Mouse (Mus musculus): ENCODE measurements around the gene Scarb2. TPM values are rescaled to one million over a fixed set of nuclear protein-coding genes. Genes with fewer than 3 reads are reported as not detected.

Gene Scarb2
- polyA plus RNA-seq (2014; fragmentation: Nextera tagmentation; extraction: Ambion mirVana), result 14.3 and 15.6 TPM in 2 replicates

DNA sequence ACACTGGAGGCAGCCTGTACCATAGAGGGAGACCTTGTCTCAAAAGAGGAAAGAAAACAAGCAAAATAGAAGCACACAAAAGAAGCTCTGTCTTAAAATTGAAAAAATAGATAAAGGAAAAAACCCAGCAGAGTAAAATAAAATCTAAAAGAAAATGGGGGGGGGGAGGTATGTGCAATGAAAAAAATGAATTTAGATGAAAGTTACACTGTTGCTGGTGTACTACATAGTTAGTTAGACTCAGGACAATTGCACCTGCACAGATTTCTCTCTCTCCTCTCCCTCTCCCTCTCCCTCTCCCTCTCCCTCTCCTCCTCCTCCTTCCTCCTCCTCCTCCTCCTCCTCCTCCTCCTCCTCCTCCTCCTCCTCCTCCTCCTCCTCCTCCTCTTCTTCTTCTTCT lies at the start of gene Scarb2:
Gene Scarb2, minus strand, starts transcription at position 101 of the 400 bp plus-strand sequence.
- Histone ChIP-seq H3K4me2 (ENCODE audit: low read length) (peak within 1 kb of the TSS; percentile 75), H3K9ac (ENCODE audit: low read length) (peak within 1 kb of the TSS; percentile 97), H3K27ac (replicated peaks in 1 of 2; ENCODE audit: control insufficient read depth in 1 of 2, insufficient read depth in 1 of 2, low read depth in 2 of 2, low read length in 2 of 2) (peak within 1 kb of the TSS; percentile 71 to 99), H3K27me3 (ENCODE audit: control insufficient read depth, insufficient read depth, low read length) (no peaks in the 10 kb centered on the region), H3K9me3 (ENCODE audit: control insufficient read depth, low read length) (no peaks in the 10 kb centered on the region), H3K4me3 (ENCODE audit: control insufficient read depth in 1 of 2, insufficient read depth in 1 of 2, low read depth in 1 of 2, low read length in 2 of 2) (peak within 1 kb of the TSS; percentile 72 to 97), H3K36me3 (ENCODE audit: control insufficient read depth, insufficient read depth, low read length) (no peaks in the 10 kb centered on the region), H3K4me1 (ENCODE audit: control insufficient read depth in 2 of 2, insufficient read depth in 2 of 2, low read length in 2 of 2) (peaks cover 8 to 27% of the 10 kb centered on the region in 2 experiments; a peak in 3 of 4 replicates)
- ATAC-seq (ENCODE audit: insufficient number of reproducible peaks, insufficient read depth, low FRiP score, low read depth), result no peak

- Histone ChIP-seq H3K4me2 (ENCODE audit: low read length) (no peak overlapping the region), H3K27ac (replicated peaks in 1 of 2; ENCODE audit: control insufficient read depth in 1 of 2, insufficient read depth in 1 of 2, low read depth in 2 of 2, low read length in 2 of 2) (no peak overlapping the region), H3K4me3 (ENCODE audit: control insufficient read depth in 1 of 2, insufficient read depth in 1 of 2, low read depth in 1 of 2, low read length in 2 of 2) (no peak overlapping the region), H3K9ac (ENCODE audit: low read length) (no peak overlapping the region), H3K9me3 (ENCODE audit: control insufficient read depth, low read length) (peaks cover 6% of the 10 kb centered on the region), H3K36me3 (ENCODE audit: control insufficient read depth, insufficient read depth, low read length) (no peaks in the 10 kb centered on the region), H3K4me1 (ENCODE audit: control insufficient read depth in 2 of 2, insufficient read depth in 2 of 2, low read length in 2 of 2) (peaks cover 7 to 8% of the 10 kb centered on the region in 2 experiments; a peak in 3 of 4 replicates), H3K27me3 (ENCODE audit: control insufficient read depth, insufficient read depth, low read length) (no peaks in the 10 kb centered on the region)
- 90% methylated on average over 1 of the region's 1 CpGs for WGBS
- no peak for ATAC-seq (ENCODE audit: insufficient number of reproducible peaks, insufficient read depth, low FRiP score, low read depth)
Measured at GRCm38 (mm10) chr5:92555905-92556304, 49.3 kb upstream of the Scarb2 start.

GRCm38 (mm10) chr5:92554891-92555511 lies 48.4 kb upstream of the Scarb2 start, which contains the start of gene Fam47e:
Gene Fam47e (plus strand): TSS chr5:92555069.
- 74% methylated on average over 16 of the region's 16 CpGs for WGBS
- Histone ChIP-seq H3K4me3 (ENCODE audit: control insufficient read depth in 1 of 2, insufficient read depth in 1 of 2, low read depth in 1 of 2, low read length in 2 of 2) (no peak within 1 kb of the TSS), H3K36me3 (ENCODE audit: control insufficient read depth, insufficient read depth, low read length) (no peaks in the 10 kb centered on the region), H3K27ac (replicated peaks in 1 of 2; ENCODE audit: control insufficient read depth in 1 of 2, insufficient read depth in 1 of 2, low read depth in 2 of 2, low read length in 2 of 2) (no peak within 1 kb of the TSS), H3K9ac (ENCODE audit: low read length) (no peak within 1 kb of the TSS), H3K4me2 (ENCODE audit: low read length) (no peak within 1 kb of the TSS), H3K27me3 (ENCODE audit: control insufficient read depth, insufficient read depth, low read length) (no peaks in the 10 kb centered on the region), H3K4me1 (ENCODE audit: control insufficient read depth in 2 of 2, insufficient read depth in 2 of 2, low read length in 2 of 2) (peaks cover 2% of the 10 kb centered on the region in 2 experiments; a peak in 2 of 4 replicates), H3K9me3 (ENCODE audit: control insufficient read depth, low read length) (peaks cover 6% of the 10 kb centered on the region)
- no peak for ATAC-seq (ENCODE audit: insufficient number of reproducible peaks, insufficient read depth, low FRiP score, low read depth)

- Histone ChIP-seq H3K4me1 (ENCODE audit: control insufficient read depth in 2 of 2, insufficient read depth in 2 of 2, low read length in 2 of 2) (0 out of 4 replicates have a peak, but pooled peaks cover 0 to 2% of the 10 kb centered on the region in 2 experiments), H3K4me2 (ENCODE audit: low read length) (no peak overlapping the region), H3K27ac (replicated peaks in 1 of 2; ENCODE audit: control insufficient read depth in 1 of 2, insufficient read depth in 1 of 2, low read depth in 2 of 2, low read length in 2 of 2) (no peak overlapping the region), H3K4me3 (ENCODE audit: control insufficient read depth in 1 of 2, insufficient read depth in 1 of 2, low read depth in 1 of 2, low read length in 2 of 2) (no peak overlapping the region), H3K9me3 (ENCODE audit: control insufficient read depth, low read length) (peaks cover 6% of the 10 kb centered on the region), H3K27me3 (ENCODE audit: control insufficient read depth, insufficient read depth, low read length) (no peaks in the 10 kb centered on the region), H3K9ac (ENCODE audit: low read length) (no peak overlapping the region), H3K36me3 (ENCODE audit: control insufficient read depth, insufficient read depth, low read length) (no peaks in the 10 kb centered on the region)
- no peak for ATAC-seq (ENCODE audit: insufficient number of reproducible peaks, insufficient read depth, low FRiP score, low read depth)
- 85% methylated on average over 4 of the region's 4 CpGs for WGBS
Measured at GRCm38 (mm10) chr5:92554443-92554842, 47.8 kb upstream of the Scarb2 start.

- H3K36me3 ChIP-seq (ENCODE audit: control insufficient read depth, insufficient read depth, low read length), result no peaks in the 10 kb centered on the region
- H3K4me2 ChIP-seq (ENCODE audit: low read length), result no peak overlapping the region
- H3K9me3 ChIP-seq (ENCODE audit: control insufficient read depth, low read length), result peaks cover 6% of the 10 kb centered on the region
- no peaks in the 10 kb centered on the region for H3K4me1 ChIP-seq (ENCODE audit: control insufficient read depth in 2 of 2, insufficient read depth in 2 of 2, low read length in 2 of 2)
- H3K27ac ChIP-seq (replicated peaks in 1 of 2; ENCODE audit: control insufficient read depth in 1 of 2, insufficient read depth in 1 of 2, low read depth in 2 of 2, low read length in 2 of 2), result no peak overlapping the region
- no peak overlapping the region for H3K9ac ChIP-seq (ENCODE audit: low read length)
- 69% methylated on average over 3 of the region's 3 CpGs for WGBS
- H3K27me3 ChIP-seq (ENCODE audit: control insufficient read depth, insufficient read depth, low read length), result no peaks in the 10 kb centered on the region
- no peak overlapping the region for H3K4me3 ChIP-seq (ENCODE audit: control insufficient read depth in 1 of 2, insufficient read depth in 1 of 2, low read depth in 1 of 2, low read length in 2 of 2)
- no peak for ATAC-seq (ENCODE audit: insufficient number of reproducible peaks, insufficient read depth, low FRiP score, low read depth)
Measured at GRCm38 (mm10) chr5:92553939-92554338, 47.3 kb upstream of the Scarb2 start.

- WGBS, result 83% methylated on average over 2 of the region's 2 CpGs
- Histone ChIP-seq H3K4me3 (ENCODE audit: control insufficient read depth in 1 of 2, insufficient read depth in 1 of 2, low read depth in 1 of 2, low read length in 2 of 2) (no peak overlapping the region), H3K9me3 (ENCODE audit: control insufficient read depth, low read length) (peaks cover 6% of the 10 kb centered on the region), H3K9ac (ENCODE audit: low read length) (no peak overlapping the region), H3K4me2 (ENCODE audit: low read length) (no peak overlapping the region), H3K27me3 (ENCODE audit: control insufficient read depth, insufficient read depth, low read length) (no peaks in the 10 kb centered on the region), H3K4me1 (ENCODE audit: control insufficient read depth in 2 of 2, insufficient read depth in 2 of 2, low read length in 2 of 2) (no peaks in the 10 kb centered on the region), H3K36me3 (ENCODE audit: control insufficient read depth, insufficient read depth, low read length) (no peaks in the 10 kb centered on the region), H3K27ac (replicated peaks in 1 of 2; ENCODE audit: control insufficient read depth in 1 of 2, insufficient read depth in 1 of 2, low read depth in 2 of 2, low read length in 2 of 2) (no peak overlapping the region)
- no peak for ATAC-seq (ENCODE audit: insufficient number of reproducible peaks, insufficient read depth, low FRiP score, low read depth)
Measured at GRCm38 (mm10) chr5:92552611-92553010, 46.0 kb upstream of the Scarb2 start.

DNA sequence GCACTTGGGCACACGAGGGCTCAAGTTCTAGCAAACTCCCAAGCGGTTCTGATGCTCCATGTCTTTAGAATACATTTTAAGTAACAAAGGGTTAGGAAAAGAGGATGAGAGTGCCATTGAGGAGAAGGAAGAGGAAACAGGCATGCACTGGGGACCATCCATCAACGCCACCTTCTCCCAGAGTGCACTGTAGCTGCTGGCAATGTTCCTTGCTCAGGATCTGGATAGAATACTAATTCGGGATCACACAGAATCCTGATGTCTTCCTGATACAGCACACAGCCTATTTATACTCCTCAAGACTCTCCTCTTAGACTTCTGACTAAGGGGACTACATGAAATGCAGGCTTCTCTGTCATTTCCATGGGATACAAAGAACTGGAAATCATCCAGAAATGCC lies 33.1 kb upstream of the Scarb2 start:
- Histone ChIP-seq H3K4me2 (ENCODE audit: low read length) (no peak overlapping the region), H3K4me1 (ENCODE audit: control insufficient read depth in 2 of 2, insufficient read depth in 2 of 2, low read length in 2 of 2) (no peaks in the 10 kb centered on the region), H3K9me3 (ENCODE audit: control insufficient read depth, low read length) (no peaks in the 10 kb centered on the region), H3K36me3 (ENCODE audit: control insufficient read depth, insufficient read depth, low read length) (no peaks in the 10 kb centered on the region), H3K27ac (replicated peaks in 1 of 2; ENCODE audit: control insufficient read depth in 1 of 2, insufficient read depth in 1 of 2, low read depth in 2 of 2, low read length in 2 of 2) (no peak overlapping the region), H3K9ac (ENCODE audit: low read length) (no peak overlapping the region), H3K4me3 (ENCODE audit: control insufficient read depth in 1 of 2, insufficient read depth in 1 of 2, low read depth in 1 of 2, low read length in 2 of 2) (no peak overlapping the region), H3K27me3 (ENCODE audit: control insufficient read depth, insufficient read depth, low read length) (no peaks in the 10 kb centered on the region)
- no peak for ATAC-seq (ENCODE audit: insufficient number of reproducible peaks, insufficient read depth, low FRiP score, low read depth)
- WGBS, result 66% methylated on average over 4 of the region's 4 CpGs

- 0 out of 4 replicates have a peak, but pooled peaks cover 0 to 3% of the 10 kb centered on the region in 2 experiments for H3K4me1 ChIP-seq (ENCODE audit: control insufficient read depth in 2 of 2, insufficient read depth in 2 of 2, low read length in 2 of 2)
- no peak for ATAC-seq (ENCODE audit: insufficient number of reproducible peaks, insufficient read depth, low FRiP score, low read depth)
- WGBS, result 39% methylated on average over 6 of the region's 6 CpGs
Measured at GRCm38 (mm10) chr5:92524821-92525258, 18.2 kb upstream of the Scarb2 start.

More at GRCm38 (mm10) chr5:92524821-92525258, 18.2 kb upstream of the Scarb2 start:
- no peaks in the 10 kb centered on the region for H3K27me3 ChIP-seq (ENCODE audit: control insufficient read depth, insufficient read depth, low read length)
- no peak overlapping the region for H3K27ac ChIP-seq (replicated peaks in 1 of 2; ENCODE audit: control insufficient read depth in 1 of 2, insufficient read depth in 1 of 2, low read depth in 2 of 2, low read length in 2 of 2)
- H3K4me2 ChIP-seq (ENCODE audit: low read length), result no peak overlapping the region
- no peaks in the 10 kb centered on the region for H3K9me3 ChIP-seq (ENCODE audit: control insufficient read depth, low read length)
- no peaks in the 10 kb centered on the region for H3K36me3 ChIP-seq (ENCODE audit: control insufficient read depth, insufficient read depth, low read length)
- H3K4me3 ChIP-seq (ENCODE audit: control insufficient read depth in 1 of 2, insufficient read depth in 1 of 2, low read depth in 1 of 2, low read length in 2 of 2), result no peak overlapping the region
- no peak overlapping the region for H3K9ac ChIP-seq (ENCODE audit: low read length)

Measured in heart, embryonic 14.5 days (tissue).